Mouse (Mus musculus): ENCODE measurements around the gene Chtop. TPM values are rescaled to one million over a fixed set of nuclear protein-coding genes. Genes with fewer than 3 reads are reported as not detected.

Gene Chtop
- polyA plus RNA-seq (2012; rRNA removed; ENCODE audit: low replicate concordance), result 32.0 and 41.4 TPM in 2 replicates

GRCm38 (mm10) chr3:90508950-90509746 is at the start of gene Chtop:
TSS of gene Chtop (minus strand) at chr3:90509498.

DNA sequence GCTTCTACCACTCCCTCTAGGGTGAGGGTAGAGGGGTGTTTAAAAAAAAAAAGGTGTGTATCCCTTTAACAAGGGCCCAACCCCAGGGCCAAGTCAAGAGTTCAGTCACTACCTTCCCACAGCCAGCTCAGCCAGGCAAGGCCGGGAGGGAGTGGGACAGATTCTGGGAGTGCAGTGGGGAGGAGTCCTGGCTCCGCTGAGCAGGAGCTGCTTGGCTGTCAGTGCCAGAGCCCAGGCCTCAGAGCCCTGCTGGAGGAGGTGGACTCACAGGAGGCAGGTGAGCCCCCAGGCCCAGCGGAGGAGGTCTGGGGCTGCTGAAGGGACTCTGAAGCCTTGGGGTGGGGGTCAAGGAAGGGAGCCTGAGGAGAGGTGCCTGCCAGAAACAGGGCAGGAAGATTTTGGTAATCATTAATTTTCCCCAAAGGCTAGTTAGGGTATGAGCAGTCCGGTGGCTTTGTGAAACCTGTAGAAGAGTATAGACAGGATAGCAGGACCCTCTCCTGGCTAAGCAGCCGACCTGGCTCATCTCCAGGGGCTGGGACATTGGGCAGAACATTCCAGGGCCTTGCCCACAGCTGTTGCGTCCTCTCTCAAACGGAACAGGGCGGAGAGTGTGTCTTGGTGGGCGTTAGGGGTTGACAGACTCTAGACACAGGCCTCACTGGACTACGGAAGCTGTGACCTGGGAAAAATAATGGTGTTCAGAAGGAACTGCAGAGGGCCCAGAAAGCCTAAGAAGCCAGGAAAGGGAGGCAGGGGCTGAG is 28.0 kb upstream of the Chtop start, which contains the start of gene S100a16:
S100a16 (plus strand) TSS at position 114 of the 764 bp plus-strand sequence.

GRCm38 (mm10) chr3:90526580-90526979 is 17.3 kb upstream of the Chtop start, which contains the start of gene S100a14:
TSS of gene S100a14 (plus strand) at chr3:90526856.

GRCm38 (mm10) chr3:90513796-90514590 is 4.7 kb upstream of the Chtop start, which contains the start of the genes S100a1 and S100a13:
TSS of gene S100a1 (minus strand) at chr3:90514392.
TSS of gene S100a13 (plus strand) at chr3:90514435.

DNA sequence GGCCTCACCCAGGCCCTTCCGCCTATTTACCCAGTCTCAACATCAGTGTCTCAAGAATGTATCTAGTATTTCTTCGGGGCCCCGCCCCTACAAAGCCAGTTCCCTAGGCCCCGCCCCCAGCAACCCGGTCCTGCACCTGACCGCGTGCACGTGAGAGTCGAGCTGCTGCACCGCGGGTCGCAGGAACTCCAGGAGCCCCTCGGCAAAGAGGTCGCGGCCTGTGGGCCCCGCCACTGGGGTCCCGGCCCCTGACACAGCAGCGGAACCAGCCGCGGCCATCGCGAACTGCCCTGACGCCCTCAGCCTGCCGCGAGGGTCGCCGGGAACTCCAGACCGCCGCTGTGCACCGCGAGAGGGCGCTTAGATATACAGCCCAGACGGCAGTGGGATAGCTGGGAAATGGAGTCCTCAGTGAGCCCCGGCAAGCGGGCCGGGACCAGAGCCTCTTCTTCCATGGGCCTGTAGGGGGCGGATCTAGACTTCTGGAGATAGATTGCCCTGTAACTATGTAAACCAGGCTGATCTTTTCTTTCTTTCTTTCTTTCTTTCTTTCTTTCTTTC is 18.5 kb downstream of the Chtop start, which contains the start of gene Snapin:
Snapin (minus strand) TSS at position 338 of the 561 bp plus-strand sequence.

DNA sequence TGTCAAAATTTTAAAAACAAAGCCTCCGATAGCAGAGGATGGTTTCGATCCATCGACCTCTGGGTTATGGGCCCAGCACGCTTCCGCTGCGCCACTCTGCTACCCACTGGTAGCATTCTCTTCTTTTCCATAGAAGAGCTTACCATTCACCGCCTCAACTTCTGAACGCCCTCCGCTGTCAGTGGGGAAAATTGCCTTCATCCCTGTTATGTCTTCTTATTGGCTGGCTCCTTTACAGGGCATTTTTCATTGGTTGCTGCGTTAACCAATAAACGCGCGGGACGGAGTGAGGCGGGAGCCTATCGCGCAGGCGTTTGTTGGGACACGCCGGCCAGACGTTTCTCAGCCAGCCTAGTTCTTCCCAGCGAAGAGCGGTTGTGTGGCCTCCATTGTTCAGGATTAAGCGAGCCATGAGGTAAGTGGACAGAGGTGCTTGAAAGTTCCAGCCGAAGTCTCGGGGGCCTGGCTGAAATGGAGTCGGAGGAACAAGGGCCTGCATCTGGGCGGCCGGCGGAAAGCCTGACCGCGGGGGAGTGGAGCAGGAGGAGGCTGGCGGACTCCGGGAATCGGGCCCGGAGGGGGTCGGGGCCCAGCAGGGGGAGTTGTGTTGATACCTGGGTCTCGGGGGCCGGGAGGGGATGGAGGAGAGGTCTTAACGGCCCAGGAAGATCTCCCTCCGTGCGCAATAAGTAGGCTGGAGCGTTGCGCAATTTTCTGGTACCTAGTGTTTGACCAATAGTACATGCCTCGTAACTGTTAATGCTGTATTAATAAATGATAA is 33.3 kb downstream of the Chtop start, which contains the start of gene Ilf2:
Ilf2 (plus strand) TSS at position 296 of the 781 bp plus-strand sequence.

DNA sequence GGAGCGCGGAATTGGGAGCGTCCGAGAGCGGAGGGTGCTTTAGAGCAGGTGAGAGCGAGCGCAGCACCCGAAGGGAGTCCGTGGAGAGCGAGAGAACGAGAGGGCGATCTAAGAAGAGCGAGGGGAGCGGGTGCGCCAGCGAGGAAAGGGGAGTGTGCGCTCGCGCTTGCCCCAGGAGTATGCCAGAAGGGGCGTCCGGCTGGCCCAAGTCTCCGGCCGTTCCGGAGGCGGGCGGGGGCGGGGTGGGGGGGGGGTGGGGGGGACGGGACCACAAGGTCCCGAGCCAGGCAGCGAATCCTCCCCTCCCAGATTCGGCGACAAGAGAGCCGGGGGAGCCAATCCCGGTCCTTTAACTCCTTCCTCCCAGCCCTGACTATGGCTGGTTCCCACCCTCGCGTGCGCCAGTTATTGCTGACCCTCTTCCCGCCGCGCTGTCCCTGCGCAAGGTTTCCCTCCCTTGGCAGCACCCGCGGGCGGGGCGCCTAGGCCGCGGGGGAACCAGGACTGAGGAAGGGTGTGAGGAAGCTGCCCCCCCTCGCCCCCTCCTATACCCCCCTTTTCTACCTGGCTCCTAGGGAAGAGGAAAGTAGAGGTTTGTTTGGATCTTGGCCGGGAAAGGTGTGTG is 43.5 kb downstream of the Chtop start, which contains the start of gene Npr1:
Npr1 (minus strand) TSS at position 181 of the 625 bp plus-strand sequence.

Other genes with a start within 250 kb of the Chtop start
- gene Dennd4b, start 244.3 kb downstream of the Chtop start, polyA plus RNA-seq (2012; rRNA removed; ENCODE audit: low replicate concordance), result 78.6 and 97.3 TPM in 2 replicates
- gene Gatad2b, start 216.3 kb downstream of the Chtop start, polyA plus RNA-seq (2012; rRNA removed; ENCODE audit: low replicate concordance), result 22.3 and 24.7 TPM in 2 replicates
- 21.0 and 21.7 TPM in 2 replicates for gene Slc27a3, start 119.6 kb downstream of the Chtop start, polyA plus RNA-seq (2012; rRNA removed; ENCODE audit: low replicate concordance)
- 26.7 and 32.2 TPM in 2 replicates for gene Ints3, start 75.9 kb downstream of the Chtop start, polyA plus RNA-seq (2012; rRNA removed; ENCODE audit: low replicate concordance)
- 102 and 127 TPM in 2 replicates for gene Npr1, start 43.6 kb downstream of the Chtop start, polyA plus RNA-seq (2012; rRNA removed; ENCODE audit: low replicate concordance)
- gene Ilf2, start 33.4 kb downstream of the Chtop start, polyA plus RNA-seq (2012; rRNA removed; ENCODE audit: low replicate concordance), result 13.6 and 27.9 TPM in 2 replicates
- gene Snapin, start 18.5 kb downstream of the Chtop start, polyA plus RNA-seq (2012; rRNA removed; ENCODE audit: low replicate concordance), result 24.1 and 56.4 TPM in 2 replicates
- gene S100a1, start 4.9 kb upstream of the Chtop start, polyA plus RNA-seq (2012; rRNA removed; ENCODE audit: low replicate concordance), result 164 and 343 TPM in 2 replicates
- gene S100a13, start 4.9 kb upstream of the Chtop start, polyA plus RNA-seq (2012; rRNA removed; ENCODE audit: low replicate concordance), result 79.8 and 155 TPM in 2 replicates
- 1.7 and 5.7 TPM in 2 replicates for gene S100a14, start 17.4 kb upstream of the Chtop start, polyA plus RNA-seq (2012; rRNA removed; ENCODE audit: low replicate concordance)
- 114 and 155 TPM in 2 replicates for gene S100a16, start 27.8 kb upstream of the Chtop start, polyA plus RNA-seq (2012; rRNA removed; ENCODE audit: low replicate concordance)
- 0.93 and 1.1 TPM in 2 replicates for gene S100a3, start 51.1 kb upstream of the Chtop start, polyA plus RNA-seq (2012; rRNA removed; ENCODE audit: low replicate concordance)
- gene S100a2, start 80.7 kb upstream of the Chtop start, polyA plus RNA-seq (2012; rRNA removed; ENCODE audit: low replicate concordance), result not detected in 2 replicates
- not detected in 2 replicates for gene Gm42674, start 92.4 kb upstream of the Chtop start, polyA plus RNA-seq (2012; rRNA removed; ENCODE audit: low replicate concordance)
- gene S100a4, start 94.3 kb upstream of the Chtop start, polyA plus RNA-seq (2012; rRNA removed; ENCODE audit: low replicate concordance), result 43.9 and 97.5 TPM in 2 replicates
- gene S100a5, start 99.0 kb upstream of the Chtop start, polyA plus RNA-seq (2012; rRNA removed; ENCODE audit: low replicate concordance), result not detected in 2 replicates
- gene S100a6, start 103.4 kb upstream of the Chtop start, polyA plus RNA-seq (2012; rRNA removed; ENCODE audit: low replicate concordance), result 496 and 932 TPM in 2 replicates
- 0.43 and 2.1 TPM in 2 replicates for gene S100a7a, start 144.5 kb upstream of the Chtop start, polyA plus RNA-seq (2012; rRNA removed; ENCODE audit: low replicate concordance)
- gene S100a8, start 159.5 kb upstream of the Chtop start, polyA plus RNA-seq (2012; rRNA removed; ENCODE audit: low replicate concordance), result 0.53 and 6.2 TPM in 2 replicates
- 2.2 and 3.9 TPM in 2 replicates for gene S100a9, start 186.2 kb upstream of the Chtop start, polyA plus RNA-seq (2012; rRNA removed; ENCODE audit: low replicate concordance)
- 0.06 and 1.8 TPM in 2 replicates for gene Pglyrp4, start 217.4 kb upstream of the Chtop start, polyA plus RNA-seq (2012; rRNA removed; ENCODE audit: low replicate concordance)